Mouse (Mus musculus): ENCODE measurements around the gene Apoc4.

The Apoc4 gene

GRCm38 (mm10) chr7:19676662-19677061, 4.6 kb downstream of the Apoc4 start:
- DNase-seq: no peak

GRCm38 (mm10) chr7:19675824-19676223, 5.5 kb downstream of the Apoc4 start:
- no peak for DNase-seq

- DNase-seq: peak; percentile 11
These were observed 8.1 kb downstream of the Apoc4 start for GRCm38 (mm10) chr7:19673083-19673699.

- no peak for DNase-seq
These were observed 9.8 kb downstream of the Apoc4 start for GRCm38 (mm10) chr7:19671511-19671910.

- DNase-seq: peak; percentile 96
These were observed 12.1 kb downstream of the Apoc4 start for GRCm38 (mm10) chr7:19668947-19669721.

GRCm38 (mm10) chr7:19667434-19667833, 13.8 kb downstream of the Apoc4 start:
- no peak for DNase-seq

GRCm38 (mm10) chr7:19666750-19667149, 14.5 kb downstream of the Apoc4 start:
- DNase-seq: no peak

- peak; percentile 98 for DNase-seq
These were observed 16.1 kb downstream of the Apoc4 start, which contains the start of gene Clptm1 for GRCm38 (mm10) chr7:19664955-19665841. Clptm1 (minus strand) TSS chr7:19665033.

- DNase-seq: no peak
These were observed 16.8 kb downstream of the Apoc4 start for GRCm38 (mm10) chr7:19664455-19664954.

- DNase-seq: peak; percentile 20
These were observed 17.3 kb downstream of the Apoc4 start for GRCm38 (mm10) chr7:19663940-19664339.

GRCm38 (mm10) chr7:19652614-19653013, 28.7 kb downstream of the Apoc4 start:
- DNase-seq: no peak

GRCm38 (mm10) chr7:19651063-19651786, 30.1 kb downstream of the Apoc4 start:
- DNase-seq: peak; percentile 39

GRCm38 (mm10) chr7:19641223-19641622, 40.1 kb downstream of the Apoc4 start:
- no peak for DNase-seq

GRCm38 (mm10) chr7:19635074-19635827, 46.0 kb downstream of the Apoc4 start:
- no peak for DNase-seq

- no peak for DNase-seq
These were observed 46.7 kb downstream of the Apoc4 start for GRCm38 (mm10) chr7:19634591-19634990.

- DNase-seq: no peak
These were observed 47.4 kb downstream of the Apoc4 start for GRCm38 (mm10) chr7:19633855-19634254.

GRCm38 (mm10) chr7:19633197-19633596, 48.1 kb downstream of the Apoc4 start:
- no peak for DNase-seq

- DNase-seq: no peak
These were observed 48.6 kb downstream of the Apoc4 start for GRCm38 (mm10) chr7:19632720-19633119.

GRCm38 (mm10) chr7:19632275-19632674, 49.0 kb downstream of the Apoc4 start:
- DNase-seq: no peak

GRCm38 (mm10) chr7:19629361-19629734, 51.9 kb downstream of the Apoc4 start, which contains the start of gene Relb:
Relb (minus strand) TSS chr7:19629438.
- DNase-seq: peak; percentile 97

- peak; percentile 98 for DNase-seq
These were observed 52.5 kb downstream of the Apoc4 start for GRCm38 (mm10) chr7:19628536-19629360.

Data from kidney, postnatal 10 days (tissue).